Mouse (Mus musculus): ENCODE results near the gene Card14. TPM values are rescaled to one million over a fixed set of nuclear protein-coding genes. Genes with fewer than 3 reads are reported as not detected.
"Not testable (repeated sequence)": the region's sequence is repeated elsewhere in the genome, so short reads cannot be mapped to it uniquely, and the experiment has no call there.

The Card14 gene
- polyA plus RNA-seq, 1 experiment from 2014 or later: 0.30 TPM

DNA sequence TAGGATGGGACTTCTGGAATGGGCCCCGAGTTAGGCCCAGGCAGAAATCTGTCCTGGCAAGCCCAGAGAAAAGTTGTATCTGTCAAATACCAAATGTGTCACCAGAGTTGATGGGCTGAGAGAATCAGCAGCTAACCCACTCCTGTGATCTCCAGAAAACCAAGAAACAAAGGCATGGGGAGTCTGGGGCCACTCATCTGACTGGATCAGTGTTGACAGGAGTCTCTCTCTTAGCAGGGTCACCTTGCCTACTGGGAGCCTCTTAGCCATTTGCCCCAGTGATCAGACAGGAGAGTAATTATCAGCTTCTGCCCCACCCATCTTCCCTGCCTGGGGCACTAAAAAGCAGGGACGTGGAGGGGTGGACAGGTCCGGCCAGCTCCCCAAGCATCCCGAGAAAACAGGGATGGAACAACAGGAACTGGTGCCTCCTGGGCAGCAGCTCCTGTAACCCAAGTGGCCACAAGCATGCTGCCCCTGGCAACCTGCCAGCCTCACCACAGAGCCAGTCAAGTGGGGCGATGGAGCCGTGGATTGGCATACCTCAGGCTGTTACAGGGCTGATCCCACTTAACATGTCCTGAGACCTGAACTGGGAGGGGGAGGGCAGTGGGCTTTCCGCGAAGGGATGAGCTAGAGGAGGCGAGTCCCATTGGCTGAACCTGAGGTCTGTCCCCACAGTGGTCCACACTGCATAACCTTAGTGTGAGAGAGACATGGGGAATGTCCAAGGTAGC, 21.6 kb upstream of the Card14 start:
- Histone ChIP-seq H3K4me1 (no peaks in the 10 kb centered on the region), H3K27me3 (ENCODE audit: low read depth, poor library complexity, severe bottlenecking) (no peaks in the 10 kb centered on the region), H3K36me3 (peaks cover 83% of the 10 kb centered on the region), H3K9me3 (replicated peaks) (no peaks in the 10 kb centered on the region), H3K27ac (no peak overlapping the region), H3K4me3 (no peak overlapping the region)
- DNase-seq (ENCODE audit: low spot score): no peak
- WGBS: 67% methylated on average over 9 of the region's 9 CpGs

DNA sequence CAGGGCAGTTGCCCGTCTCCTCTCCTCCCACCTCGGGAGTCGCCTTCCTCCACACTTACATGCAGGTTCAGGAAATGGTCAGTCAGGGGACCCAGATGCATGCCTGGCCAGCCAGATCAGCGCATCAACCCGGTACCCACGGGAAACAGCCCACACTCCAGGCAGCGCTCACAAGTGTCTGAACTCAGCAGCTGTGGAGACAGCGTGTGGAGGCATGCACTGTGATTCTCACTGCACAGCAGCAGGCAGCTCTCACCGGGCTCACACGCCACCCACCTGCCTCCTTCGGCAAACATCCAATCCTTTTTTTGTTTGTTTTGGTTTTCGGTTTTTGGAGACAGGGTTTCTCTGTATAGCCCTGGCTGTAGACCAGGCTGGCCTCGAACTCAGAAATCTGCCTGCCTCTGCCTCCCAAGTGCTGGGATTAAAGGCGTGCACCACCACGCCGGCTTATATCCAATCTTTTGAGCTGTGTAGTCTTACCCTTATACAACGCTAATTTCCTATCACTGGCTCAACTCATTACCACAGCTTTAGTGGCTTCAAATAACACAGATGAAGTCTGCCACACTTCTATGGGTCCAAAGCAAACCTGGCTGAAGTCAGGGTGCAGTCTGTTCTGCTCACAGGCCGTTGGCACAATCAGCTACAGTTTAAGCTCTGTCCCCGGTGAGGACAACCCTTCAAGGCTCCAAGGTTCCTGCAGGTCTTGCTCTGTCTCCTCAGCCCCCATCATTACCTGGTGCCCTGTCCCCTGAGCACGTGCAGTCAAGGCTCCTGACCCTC, 20.2 kb upstream of the Card14 start:
- H3K36me3 ChIP-seq: peaks cover 90% of the 10 kb centered on the region
- H3K27ac ChIP-seq: no peak overlapping the region
- no peaks in the 10 kb centered on the region for H3K9me3 ChIP-seq (replicated peaks)
- no peaks in the 10 kb centered on the region for H3K27me3 ChIP-seq (ENCODE audit: low read depth, poor library complexity, severe bottlenecking)
- no peak for DNase-seq (ENCODE audit: low spot score)
- H3K4me3 ChIP-seq: no peak overlapping the region
- 93% methylated on average over 20 of the region's 20 CpGs for WGBS
- no peaks in the 10 kb centered on the region for H3K4me1 ChIP-seq

DNA sequence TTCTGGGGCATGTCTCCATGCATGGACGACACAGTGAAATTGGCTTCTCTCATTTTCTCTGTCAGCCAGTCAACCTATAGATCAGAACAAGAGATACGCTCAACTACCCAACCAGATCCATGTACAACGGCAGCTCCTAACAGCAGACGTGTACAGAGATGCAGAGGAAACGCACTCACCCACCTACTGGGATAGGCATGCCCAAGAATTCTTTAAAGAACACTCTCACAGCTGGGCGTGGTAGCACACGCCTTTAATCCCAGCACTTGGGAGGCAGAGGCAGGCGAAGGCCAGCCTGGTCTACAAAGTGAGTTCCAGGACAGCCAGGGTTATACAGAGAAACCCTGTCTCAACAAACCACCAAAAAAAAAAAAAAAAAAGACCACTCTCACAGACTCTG, 14.7 kb upstream of the Card14 start:
- H3K4me1 ChIP-seq; H3K27me3 ChIP-seq (ENCODE audit: low read depth, poor library complexity, severe bottlenecking); H3K9me3 ChIP-seq (replicated peaks); H3K27ac ChIP-seq; H3K4me3 ChIP-seq; DNase-seq (ENCODE audit: low spot score): not testable (repeated sequence)
- peaks cover 98% of the 10 kb centered on the region for H3K36me3 ChIP-seq
- WGBS: 95% methylated on average over 8 of the region's 8 CpGs

DNA sequence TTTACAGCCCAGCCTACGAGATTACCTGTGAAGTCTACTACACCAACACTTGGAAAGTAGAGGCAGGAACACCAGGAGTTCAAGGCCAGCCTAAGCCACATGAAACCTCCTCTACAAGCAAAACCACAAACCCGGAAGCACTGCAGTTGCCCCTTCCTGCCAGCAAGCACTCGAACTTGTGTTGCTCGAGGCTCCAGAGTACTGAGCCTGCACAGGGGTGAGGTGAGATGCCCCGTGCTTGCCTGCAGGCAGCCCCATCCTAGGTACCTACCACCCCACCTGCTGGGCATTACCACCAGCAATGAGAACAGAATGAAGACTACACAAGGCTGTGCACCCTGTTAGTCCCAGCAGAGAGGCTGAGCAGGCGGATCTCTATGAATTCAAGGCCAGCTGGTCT, 9.6 kb upstream of the Card14 start:
- Histone ChIP-seq H3K4me1 (peaks cover 21% of the 10 kb centered on the region), H3K27ac (no peak overlapping the region), H3K36me3 (peaks cover 54% of the 10 kb centered on the region), H3K9me3 (replicated peaks) (no peaks in the 10 kb centered on the region), H3K27me3 (ENCODE audit: low read depth, poor library complexity, severe bottlenecking) (no peaks in the 10 kb centered on the region), H3K4me3 (peak overlapping the region; percentile 18)
- DNase-seq (ENCODE audit: low spot score): no peak
- WGBS: 89% methylated on average over 6 of the region's 6 CpGs

DNA sequence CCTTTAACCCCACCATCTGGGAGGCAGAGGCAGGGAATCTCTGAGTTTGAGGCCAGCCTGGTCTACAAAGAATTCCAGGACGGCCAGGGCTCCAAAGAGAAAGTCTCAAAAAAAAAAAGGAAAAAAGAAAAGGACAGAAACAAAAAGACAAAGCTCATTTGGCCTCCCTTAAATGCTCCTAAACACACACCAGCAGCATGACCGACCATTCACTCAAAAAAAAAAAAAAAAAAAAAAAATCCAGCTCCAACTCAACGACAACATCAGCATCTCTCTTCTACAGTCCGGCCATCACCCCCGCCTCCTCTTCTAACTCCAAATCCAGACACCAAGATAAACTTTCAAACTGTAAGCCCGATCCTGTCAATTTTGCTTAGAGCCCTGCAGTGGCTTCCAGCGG, 8.7 kb upstream of the Card14 start:
- H3K4me1 ChIP-seq: peaks cover 21% of the 10 kb centered on the region
- H3K9me3 ChIP-seq (replicated peaks): no peaks in the 10 kb centered on the region
- 20% methylated on average over 7 of the region's 7 CpGs for WGBS
- no peak for DNase-seq (ENCODE audit: low spot score)
- peaks cover 2% of the 10 kb centered on the region; the same call in 1 of the 2 replicates for H3K27me3 ChIP-seq (ENCODE audit: low read depth, poor library complexity, severe bottlenecking)
- peak overlapping the region; percentile 87 for H3K4me3 ChIP-seq
- peaks cover 45% of the 10 kb centered on the region for H3K36me3 ChIP-seq
- peak overlapping the region; percentile 98 for H3K27ac ChIP-seq

DNA sequence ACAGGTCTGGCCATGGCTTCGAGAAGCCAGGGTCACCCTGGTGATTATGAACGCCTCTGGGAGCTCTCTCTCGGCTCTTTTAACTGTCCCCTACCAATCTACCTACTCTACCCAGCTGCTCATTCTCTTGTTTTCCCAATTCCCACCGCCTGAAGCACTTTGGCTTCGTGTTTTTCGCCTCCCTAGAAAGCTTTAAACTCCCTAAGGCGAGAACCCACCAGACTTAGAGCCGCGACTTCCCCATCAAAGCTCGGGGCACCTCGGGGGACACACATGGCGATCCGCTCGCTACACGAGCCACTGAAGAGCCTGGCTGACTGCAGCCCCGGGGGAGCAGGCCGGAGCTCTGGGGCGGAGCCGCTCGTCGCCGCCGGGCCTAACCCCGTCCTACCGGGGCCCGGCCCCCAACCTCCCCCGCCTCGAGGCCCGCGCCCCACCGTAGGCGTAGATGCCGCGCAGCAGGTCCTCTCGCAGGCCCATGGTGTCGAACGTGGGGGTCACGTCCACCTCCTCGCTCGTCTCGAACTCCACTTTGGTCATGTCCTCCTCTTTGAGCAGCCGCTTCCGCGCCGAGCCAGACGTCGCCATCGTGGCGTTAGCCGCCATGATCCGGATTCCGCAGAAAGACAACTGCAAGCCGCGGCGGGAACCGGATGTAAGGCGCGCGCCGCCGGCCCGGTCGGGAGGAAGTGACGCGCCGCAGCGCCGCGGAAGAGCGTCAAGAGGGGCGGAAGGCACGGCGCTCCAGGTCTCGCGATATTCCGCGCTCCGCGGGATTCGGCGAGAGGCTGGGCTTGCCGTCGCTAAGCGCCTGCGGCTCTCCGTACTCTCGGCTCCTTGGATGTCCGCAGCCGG, 8.0 kb upstream of the Card14 start, which contains the start of gene Eif4a3:
Gene Eif4a3, minus strand, starts transcription at position 699 of the 855 bp plus-strand sequence.
- Histone ChIP-seq H3K9me3 (replicated peaks) (no peaks in the 10 kb centered on the region), H3K4me1 (peaks cover 21% of the 10 kb centered on the region), H3K36me3 (peaks cover 38% of the 10 kb centered on the region), H3K27ac (peak within 1 kb of the TSS; percentile 98), H3K4me3 (peak within 1 kb of the TSS; percentile 87), H3K27me3 (ENCODE audit: low read depth, poor library complexity, severe bottlenecking) (peaks cover 9% of the 10 kb centered on the region; the same call in 1 of the 2 replicates)
- peak; percentile 99 for DNase-seq (ENCODE audit: low spot score)
- WGBS: under 1% methylated on average over 89 of the region's 89 CpGs

DNA sequence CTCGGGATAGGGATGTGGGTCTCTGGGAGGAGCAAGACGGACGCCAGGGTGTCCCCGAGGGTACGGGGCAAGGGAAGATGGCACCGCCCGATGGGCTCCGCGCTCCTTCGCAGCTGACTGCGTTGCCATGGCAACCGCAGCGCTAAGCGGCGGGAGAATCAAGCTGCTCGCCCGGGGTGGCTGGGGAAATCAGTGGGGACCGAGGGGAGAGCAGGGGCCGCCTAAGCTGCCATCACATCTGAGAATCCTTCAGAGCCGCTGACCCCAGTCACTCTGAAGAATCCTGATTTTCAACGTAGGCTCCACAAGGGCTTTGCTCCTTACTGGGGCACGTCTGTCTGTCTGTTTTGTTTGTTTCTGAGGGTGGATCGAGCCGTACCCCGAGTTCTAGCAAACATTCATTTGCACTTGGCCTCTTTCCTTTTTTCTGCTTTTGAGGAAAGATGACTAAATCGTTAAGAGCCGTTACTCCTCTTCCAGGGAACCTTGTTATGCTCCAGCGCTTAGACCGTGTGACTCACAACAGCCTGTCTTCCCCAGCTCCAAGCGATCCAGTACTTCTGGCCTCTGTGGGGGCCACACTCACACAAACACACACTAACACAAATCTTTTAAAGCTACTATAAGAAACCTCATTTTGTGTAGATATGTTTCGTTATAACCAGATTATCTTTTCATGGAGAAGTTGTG, 7.2 kb upstream of the Card14 start:
- H3K27ac ChIP-seq: peak overlapping the region; percentile 98
- H3K36me3 ChIP-seq: peaks cover 31% of the 10 kb centered on the region
- H3K9me3 ChIP-seq (replicated peaks): no peaks in the 10 kb centered on the region
- WGBS: 2% methylated on average over 31 of the region's 31 CpGs
- H3K27me3 ChIP-seq (ENCODE audit: low read depth, poor library complexity, severe bottlenecking): peaks cover 16% of the 10 kb centered on the region; the same call in 1 of the 2 replicates
- no peak for DNase-seq (ENCODE audit: low spot score)
- H3K4me1 ChIP-seq: peaks cover 27% of the 10 kb centered on the region
- peak overlapping the region; percentile 87 for H3K4me3 ChIP-seq

DNA sequence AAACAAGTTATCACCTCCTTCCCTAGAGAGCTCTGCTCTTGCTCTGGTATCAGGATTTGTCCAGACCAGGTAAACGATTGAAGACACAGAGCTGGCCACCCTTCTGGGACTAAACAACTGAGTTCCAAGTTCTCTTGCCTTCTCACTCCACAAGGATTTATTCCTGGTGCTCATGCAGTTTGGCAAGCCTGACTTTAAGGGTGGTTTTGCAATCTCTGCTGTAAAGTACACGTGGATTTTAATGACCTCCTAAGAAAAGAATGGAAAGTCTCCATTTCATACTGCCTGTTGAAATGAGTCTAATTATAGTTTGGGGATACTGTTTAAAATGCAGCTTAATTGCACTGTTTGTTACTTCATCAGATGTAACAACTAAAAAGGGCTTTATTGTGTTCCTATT, 6.6 kb upstream of the Card14 start:
- 30% methylated on average over 2 of the region's 2 CpGs for WGBS

DNA sequence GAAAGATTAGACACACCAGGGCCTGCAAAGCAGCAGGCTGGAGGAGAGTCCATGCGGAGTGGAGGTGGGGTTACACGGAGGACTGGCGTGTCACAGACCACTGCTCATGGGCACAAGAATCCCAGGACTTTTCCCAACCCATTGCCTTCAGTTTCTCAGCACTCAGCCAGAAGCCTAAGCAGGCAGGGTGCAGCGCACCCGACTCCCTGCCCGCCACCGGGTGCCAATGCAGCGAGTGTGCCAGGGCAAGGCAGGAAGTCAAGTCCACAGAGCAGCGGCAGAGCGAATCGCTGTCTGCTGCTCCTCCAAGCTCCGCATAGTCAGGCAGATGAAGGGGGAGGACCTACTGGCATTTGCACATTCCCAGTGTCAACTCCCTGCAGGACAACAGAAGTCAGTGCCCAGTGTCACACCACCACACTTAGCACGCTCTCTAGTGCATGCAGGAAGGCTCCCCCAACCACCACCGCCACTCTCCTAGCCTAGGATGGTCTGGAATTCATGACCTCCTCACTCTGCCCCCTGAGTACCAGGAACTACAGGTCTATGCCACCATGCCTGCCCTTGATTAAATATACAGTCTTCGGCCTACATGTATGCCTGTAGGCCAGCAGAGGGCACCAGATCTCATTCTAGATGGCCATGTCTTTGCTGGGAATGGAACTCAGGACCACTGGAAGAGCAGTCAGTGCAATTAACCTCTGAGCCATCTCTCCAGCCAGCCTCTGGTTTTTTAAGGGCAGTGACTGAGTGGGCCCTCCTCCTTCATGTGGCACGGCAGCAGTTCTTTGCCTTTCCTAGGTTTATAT, 2.5 kb upstream of the Card14 start:
- DNase-seq (ENCODE audit: low spot score): peak; percentile 75
- H3K27me3 ChIP-seq (ENCODE audit: low read depth, poor library complexity, severe bottlenecking): peaks cover 24% of the 10 kb centered on the region; the same call in 1 of the 2 replicates
- no peaks in the 10 kb centered on the region for H3K9me3 ChIP-seq (replicated peaks)
- H3K4me3 ChIP-seq: no peak overlapping the region
- WGBS: 42% methylated on average over 16 of the region's 16 CpGs
- no peaks in the 10 kb centered on the region for H3K36me3 ChIP-seq
- peaks cover 37% of the 10 kb centered on the region for H3K4me1 ChIP-seq
- 0 out of 2 replicates have a peak overlapping the region, but pooled peaks have one; percentile 9 for H3K27ac ChIP-seq

More for the DNA sequence above, 6.6 kb upstream of the Card14 start:
- DNase-seq (ENCODE audit: low spot score): no peak
- Histone ChIP-seq H3K9me3 (replicated peaks) (no peaks in the 10 kb centered on the region), H3K36me3 (peaks cover 25% of the 10 kb centered on the region), H3K4me1 (peaks cover 29% of the 10 kb centered on the region), H3K27me3 (ENCODE audit: low read depth, poor library complexity, severe bottlenecking) (peaks cover 16% of the 10 kb centered on the region; the same call in 1 of the 2 replicates), H3K4me3 (peak overlapping the region; percentile 87), H3K27ac (no peak overlapping the region)

DNA sequence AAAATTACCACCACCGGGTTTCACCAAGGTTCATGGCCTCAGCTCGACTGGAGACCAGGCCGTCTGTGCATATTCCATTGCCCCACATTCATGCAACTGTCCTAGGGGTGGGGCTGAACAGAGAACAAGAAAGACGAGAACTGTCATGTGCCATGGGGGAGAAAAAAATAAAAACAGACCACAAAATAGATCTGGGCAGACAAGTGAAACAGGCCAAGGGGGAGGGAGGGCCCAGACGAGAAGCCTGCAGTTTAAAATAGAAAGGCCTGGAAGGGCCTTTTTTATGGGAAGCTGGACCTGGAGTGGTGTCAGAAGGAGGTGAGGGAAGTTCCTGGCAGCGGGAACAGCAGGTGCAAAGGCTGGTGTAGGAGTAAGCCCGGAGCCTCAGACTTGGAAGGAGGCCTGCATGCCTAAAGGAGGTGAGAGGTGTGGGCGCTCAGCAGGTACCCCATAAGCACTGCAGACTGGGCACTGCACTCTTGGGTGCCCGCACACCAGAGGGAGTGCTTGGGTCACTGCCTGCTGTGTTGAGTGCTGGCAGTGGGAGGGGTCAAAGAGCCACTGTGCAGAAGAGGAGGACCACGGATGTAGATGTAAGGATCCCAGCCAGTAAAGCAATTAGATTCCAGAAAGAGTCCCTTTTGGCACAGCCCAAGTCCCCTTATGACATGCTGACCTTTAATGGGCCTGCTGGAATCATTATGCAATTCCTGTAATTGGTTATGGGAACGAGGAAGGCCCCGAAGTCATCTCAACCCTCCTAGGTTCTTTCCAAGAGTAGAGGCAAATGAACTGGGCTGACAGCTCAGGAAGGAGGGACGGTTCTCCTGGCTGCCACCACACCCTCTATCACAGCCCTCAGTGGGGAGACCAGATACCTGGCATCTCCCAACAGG, 558 bp upstream of the Card14 start:
- Histone ChIP-seq H3K4me1 (peaks cover 32% of the 10 kb centered on the region), H3K27ac (peak overlapping the region; percentile 70; the same call in 1 of the 2 replicates)

DNA sequence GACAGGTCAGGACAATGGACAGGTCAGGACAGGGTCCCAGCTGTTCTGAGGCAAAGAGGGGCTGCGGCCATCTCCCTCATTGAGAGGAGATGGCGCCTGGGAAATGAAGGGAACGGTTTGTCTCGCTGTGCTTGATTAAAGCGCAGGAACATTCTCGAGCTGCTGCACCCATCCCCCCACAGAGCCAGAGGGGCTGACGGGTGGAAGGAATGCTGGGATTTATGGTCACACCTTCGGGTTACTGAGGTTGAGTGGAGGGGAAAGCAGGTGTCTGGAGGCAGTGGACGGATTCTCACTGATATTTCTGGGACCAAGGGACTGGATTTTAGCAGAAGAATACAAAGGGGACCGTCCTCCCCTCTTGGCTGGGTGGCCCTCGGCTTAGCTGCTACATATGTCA, 348 bp downstream of the Card14 start:
- peak overlapping the region; percentile 70 for H3K27ac ChIP-seq
- H3K4me3 ChIP-seq: peak overlapping the region; percentile 30
- peak; percentile 55 for DNase-seq (ENCODE audit: low spot score)

More for the DNA sequence above, 558 bp upstream of the Card14 start:
- no peak overlapping the region for H3K4me3 ChIP-seq
- H3K27me3 ChIP-seq (ENCODE audit: low read depth, poor library complexity, severe bottlenecking): peaks cover 36% of the 10 kb centered on the region
- H3K9me3 ChIP-seq (replicated peaks): no peaks in the 10 kb centered on the region
- WGBS: 67% methylated on average over 13 of the region's 13 CpGs
- no peaks in the 10 kb centered on the region for H3K36me3 ChIP-seq
- DNase-seq (ENCODE audit: low spot score): no peak

More for the DNA sequence above, 348 bp downstream of the Card14 start:
- Histone ChIP-seq H3K36me3 (no peaks in the 10 kb centered on the region), H3K9me3 (replicated peaks) (no peaks in the 10 kb centered on the region), H3K27me3 (ENCODE audit: low read depth, poor library complexity, severe bottlenecking) (peaks cover 40% of the 10 kb centered on the region), H3K4me1 (peaks cover 32% of the 10 kb centered on the region)
- 19% methylated on average over 11 of the region's 11 CpGs for WGBS

Data from limb, embryonic 10.5 days (tissue).